Mouse (Mus musculus) heart, adult 2 months (tissue): ENCODE results near the gene Hist1h3e.

ENCODE experiments used
- CTCF ChIP-seq: fragments of 200-600 bp; IDR thresholded peaks from 2 replicates; pipeline ENCODE4 v1.8.1; 2022; ENCODE audit warnings: antibody characterized with exemption, mild to moderate bottlenecking, moderate library complexity
- EP300 ChIP-seq: fragments of 200-500 bp; IDR thresholded peaks from 2 replicates; pipeline ENCODE4 v1.6.1; 2011; ENCODE audit warnings: low read depth, low read length, control low read depth; ENCODE audit not compliant: insufficient read depth
- POLR2A ChIP-seq: fragments of 200-500 bp; IDR thresholded peaks from 2 replicates; pipeline ENCODE4 v1.6.1; 2011; ENCODE audit warnings: mild to moderate bottlenecking, low read depth, low read length, control low read depth; ENCODE audit not compliant: insufficient read depth

GRCm38 (mm10) chr13:23550761-23551145 is 11.4 kb downstream of the Hist1h3e start:
- no peak for TF ChIP-seq CTCF
- TF ChIP-seq POLR2A = no peak
- TF ChIP-seq EP300 = no peak
